Mouse (Mus musculus): ENCODE results near the gene Gtf3a. TPM values are rescaled to one million over a fixed set of nuclear protein-coding genes. Genes with fewer than 3 reads are reported as not detected.
"Not testable (repeated sequence)": the region's sequence is repeated elsewhere in the genome, so short reads cannot be mapped to it uniquely, and the experiment has no call there.

Gtf3a gene
- polyA plus RNA-seq, 1 experiment from 2014 or later, result 109 TPM

- Histone ChIP-seq H3K9me3 (no peaks in the 10 kb centered on the region), H3K36me3 (no peaks in the 10 kb centered on the region), H3K27me3 (no peaks in the 10 kb centered on the region), H3K27ac (no peak overlapping the region), H3K9ac (no peak overlapping the region), H3K4me1 (no peaks in the 10 kb centered on the region), H3K4me2 (no peak overlapping the region), H3K4me3 (no peak overlapping the region)
- ATAC-seq (ENCODE audit: insufficient number of reproducible peaks, low FRiP score, low TSS enrichment, low read depth), result no peak
- WGBS, result 22% methylated on average over 7 of the region's 7 CpGs
These were observed 8.2 kb upstream of the Gtf3a start for GRCm38 (mm10) chr5:146940219-146940618.

GRCm38 (mm10) chr5:146941939-146942338 lies 6.5 kb upstream of the Gtf3a start:
- not testable (repeated sequence) for H3K4me2 ChIP-seq; H3K4me1 ChIP-seq; H3K9me3 ChIP-seq; ATAC-seq (ENCODE audit: insufficient number of reproducible peaks, low FRiP score, low TSS enrichment, low read depth); H3K9ac ChIP-seq; H3K36me3 ChIP-seq; H3K27me3 ChIP-seq; H3K27ac ChIP-seq; H3K4me3 ChIP-seq
- WGBS, result 41% methylated on average over 2 of the region's 2 CpGs

GRCm38 (mm10) chr5:146942965-146943364 lies 5.5 kb upstream of the Gtf3a start:
- WGBS, result 48% methylated on average over 15 of the region's 15 CpGs
- H3K4me1 ChIP-seq, result peaks cover 1% of the 10 kb centered on the region; the same call in 1 of the 2 replicates
- no peaks in the 10 kb centered on the region for H3K36me3 ChIP-seq
- no peak overlapping the region for H3K9ac ChIP-seq
- H3K27me3 ChIP-seq, result no peaks in the 10 kb centered on the region
- no peak overlapping the region for H3K4me3 ChIP-seq
- no peak overlapping the region for H3K4me2 ChIP-seq
- ATAC-seq (ENCODE audit: insufficient number of reproducible peaks, low FRiP score, low TSS enrichment, low read depth), result no peak
- H3K27ac ChIP-seq, result no peak overlapping the region
- no peaks in the 10 kb centered on the region for H3K9me3 ChIP-seq

- Histone ChIP-seq H3K9ac (no peak overlapping the region), H3K27me3 (no peaks in the 10 kb centered on the region), H3K36me3 (no peaks in the 10 kb centered on the region), H3K27ac (no peak overlapping the region), H3K4me1 (peaks cover 5% of the 10 kb centered on the region), H3K9me3 (no peaks in the 10 kb centered on the region), H3K4me3 (no peak overlapping the region), H3K4me2 (no peak overlapping the region)
- WGBS, result 93% methylated on average over 2 of the region's 2 CpGs
- no peak for ATAC-seq (ENCODE audit: insufficient number of reproducible peaks, low FRiP score, low TSS enrichment, low read depth)
These were observed 3.9 kb upstream of the Gtf3a start for GRCm38 (mm10) chr5:146944568-146944967.

- WGBS, result 85% methylated on average over 9 of the region's 9 CpGs
- Histone ChIP-seq H3K4me3 (no peak overlapping the region), H3K9me3 (no peaks in the 10 kb centered on the region), H3K27ac (no peak overlapping the region), H3K4me1 (peaks cover 11% of the 10 kb centered on the region), H3K9ac (no peak overlapping the region), H3K27me3 (no peaks in the 10 kb centered on the region), H3K4me2 (no peak overlapping the region), H3K36me3 (peaks cover 14% of the 10 kb centered on the region)
- ATAC-seq (ENCODE audit: insufficient number of reproducible peaks, low FRiP score, low TSS enrichment, low read depth), result no peak
These were observed 1.8 kb upstream of the Gtf3a start for GRCm38 (mm10) chr5:146946682-146947081.

- Histone ChIP-seq H3K27me3 (no peaks in the 10 kb centered on the region), H3K4me2 (no peak overlapping the region), H3K36me3 (peaks cover 22% of the 10 kb centered on the region), H3K4me1 (peaks cover 11% of the 10 kb centered on the region), H3K4me3 (no peak overlapping the region), H3K27ac (no peak overlapping the region), H3K9me3 (no peaks in the 10 kb centered on the region), H3K9ac (no peak overlapping the region)
- 88% methylated on average over 6 of the region's 6 CpGs for WGBS
- ATAC-seq (ENCODE audit: insufficient number of reproducible peaks, low FRiP score, low TSS enrichment, low read depth), result no peak
These were observed 960 bp upstream of the Gtf3a start for GRCm38 (mm10) chr5:146947497-146947896.

- Histone ChIP-seq H3K27ac (peak overlapping the region; percentile 87), H3K4me3 (peak overlapping the region; percentile 83), H3K9me3 (no peaks in the 10 kb centered on the region), H3K4me1 (peaks cover 11% of the 10 kb centered on the region), H3K36me3 (peaks cover 28% of the 10 kb centered on the region), H3K4me2 (peak overlapping the region; percentile 87), H3K27me3 (no peaks in the 10 kb centered on the region), H3K9ac (0 out of 2 replicates have a peak overlapping the region, but pooled peaks have one; percentile 35)
- WGBS, result 20% methylated on average over 10 of the region's 10 CpGs
- no peak for ATAC-seq (ENCODE audit: insufficient number of reproducible peaks, low FRiP score, low TSS enrichment, low read depth)
These were observed 383 bp upstream of the Gtf3a start for GRCm38 (mm10) chr5:146948041-146948507.

- 90% methylated on average over 7 of the region's 7 CpGs for WGBS
- Histone ChIP-seq H3K4me3 (no peak overlapping the region), H3K36me3 (peaks cover 89% of the 10 kb centered on the region), H3K4me1 (peaks cover 6% of the 10 kb centered on the region), H3K27me3 (no peaks in the 10 kb centered on the region), H3K9me3 (no peaks in the 10 kb centered on the region), H3K9ac (no peak overlapping the region), H3K4me2 (no peak overlapping the region), H3K27ac (no peak overlapping the region)
- no peak for ATAC-seq (ENCODE audit: insufficient number of reproducible peaks, low FRiP score, low TSS enrichment, low read depth)
These were observed 6.1 kb downstream of the Gtf3a start for GRCm38 (mm10) chr5:146954576-146954975.

- H3K9me3 ChIP-seq, result no peaks in the 10 kb centered on the region
- H3K9ac ChIP-seq, result no peak overlapping the region
- H3K27ac ChIP-seq, result no peak overlapping the region
- no peak overlapping the region for H3K4me2 ChIP-seq
- WGBS, result 85% methylated on average over 5 of the region's 5 CpGs
- peaks cover 87% of the 10 kb centered on the region for H3K36me3 ChIP-seq
- H3K27me3 ChIP-seq, result no peaks in the 10 kb centered on the region
- H3K4me1 ChIP-seq, result no peaks in the 10 kb centered on the region
- no peak for ATAC-seq (ENCODE audit: insufficient number of reproducible peaks, low FRiP score, low TSS enrichment, low read depth)
- no peak overlapping the region for H3K4me3 ChIP-seq
These were observed 7.2 kb downstream of the Gtf3a start for GRCm38 (mm10) chr5:146955651-146956050.

GRCm38 (mm10) chr5:146956678-146957077 lies 8.2 kb downstream of the Gtf3a start:
- Histone ChIP-seq H3K4me3 (no peak overlapping the region), H3K27ac (no peak overlapping the region), H3K4me2 (no peak overlapping the region), H3K9me3 (no peaks in the 10 kb centered on the region), H3K4me1 (no peaks in the 10 kb centered on the region), H3K27me3 (no peaks in the 10 kb centered on the region), H3K36me3 (peaks cover 84% of the 10 kb centered on the region), H3K9ac (no peak overlapping the region)
- no peak for ATAC-seq (ENCODE audit: insufficient number of reproducible peaks, low FRiP score, low TSS enrichment, low read depth)
- 90% methylated on average over 18 of the region's 18 CpGs for WGBS

- Histone ChIP-seq H3K27ac (peak within 1 kb of the TSS; percentile 81), H3K9ac (peak within 1 kb of the TSS; percentile 64), H3K9me3 (no peaks in the 10 kb centered on the region), H3K4me3 (peak within 1 kb of the TSS; percentile 94), H3K36me3 (peaks cover 21% of the 10 kb centered on the region), H3K27me3 (no peaks in the 10 kb centered on the region), H3K4me1 (peaks cover 11% of the 10 kb centered on the region), H3K4me2 (peak within 1 kb of the TSS; percentile 59)
- WGBS, result 1% methylated on average over 46 of the region's 46 CpGs
- ATAC-seq (ENCODE audit: insufficient number of reproducible peaks, low FRiP score, low TSS enrichment, low read depth), result peak; percentile 75; the same call in 1 of the 2 replicates
These were observed 14.9 kb downstream of the Gtf3a start, which contains the start of gene Mtif3 for GRCm38 (mm10) chr5:146963118-146963936. TSS of gene Mtif3 (minus strand) at chr5:146963800.

GRCm38 (mm10) chr5:146963937-146964278 lies 15.5 kb downstream of the Gtf3a start:
- no peak for ATAC-seq (ENCODE audit: insufficient number of reproducible peaks, low FRiP score, low TSS enrichment, low read depth)
- H3K36me3 ChIP-seq, result peaks cover 15% of the 10 kb centered on the region

More at GRCm38 (mm10) chr5:146963937-146964278, 15.5 kb downstream of the Gtf3a start:
- 51% methylated on average over 8 of the region's 8 CpGs for WGBS
- 0 out of 2 replicates have a peak overlapping the region, but pooled peaks have one; percentile 22 for H3K27ac ChIP-seq
- H3K9ac ChIP-seq, result no peak overlapping the region
- H3K4me3 ChIP-seq, result peak overlapping the region; percentile 94
- no peaks in the 10 kb centered on the region for H3K9me3 ChIP-seq
- H3K4me1 ChIP-seq, result peaks cover 11% of the 10 kb centered on the region
- H3K4me2 ChIP-seq, result peak overlapping the region; percentile 59
- no peaks in the 10 kb centered on the region for H3K27me3 ChIP-seq

Data from limb, embryonic 15.5 days (tissue).